Mouse (Mus musculus) G1E (cell line): ENCODE results near the gene Hoxb2.

ENCODE experiments used
- CTCF ChIP-seq: IDR thresholded peaks from 2 replicates; pipeline ENCODE4 v1.5.1; 2012; ENCODE audit warnings: low read depth, low read length, inconsistent platforms, mixed read lengths
- GATA1 ChIP-seq: IDR thresholded peaks from 2 replicates; pipeline ENCODE4 v1.6.1; 2012; ENCODE audit warnings: borderline replicate concordance, low read length, inconsistent platforms, mixed read lengths
- POLR2AphosphoS5 ChIP-seq: IDR thresholded peaks from 2 replicates; pipeline ENCODE4 v1.6.1; 2012; ENCODE audit warnings: low read depth, low read length, inconsistent platforms; ENCODE audit not compliant: insufficient replicate concordance
- TAL1 ChIP-seq: conservative IDR thresholded peaks from 2 replicates; pipeline ENCODE4 v1.6.1; 2012; ENCODE audit warnings: low read depth, low read length, inconsistent platforms, mixed read lengths

GRCm38 (mm10) chr11:96311520-96312417 is 38.6 kb upstream of the Hoxb2 start:
- TF ChIP-seq POLR2AphosphoS5 (no peak), TAL1 (no peak), CTCF (no peak), GATA1 (no peak)
